Mouse (Mus musculus) gastrocnemius, adult 2 months (tissue): ENCODE data around the gene Usp50. TPM values are rescaled to one million over a fixed set of nuclear protein-coding genes. Genes with fewer than 3 reads are reported as not detected.

Experiments used
- DNase-seq: peaks from one replicate; pipeline ENCODE4 v3.0.0; 2022
- H3K27ac ChIP-seq: fragments of 200-600 bp; 2 replicates; pipeline ENCODE4 v1.8.1; 2022; ENCODE audit warnings: mild to moderate bottlenecking
- H3K4me3 ChIP-seq: fragments of 200-600 bp; 2 replicates; pipeline ENCODE4 v1.8.1; 2022; ENCODE audit warnings: mild to moderate bottlenecking, moderate library complexity
- CTCF ChIP-seq: fragments of 200-600 bp; IDR thresholded peaks from 2 replicates; pipeline ENCODE4 v1.8.1; 2022; ENCODE audit warnings: antibody characterized with exemption, mild to moderate bottlenecking, moderate library complexity
- intact Hi-C: fragments of 180-260 bp; cut with DNase I; formaldehyde crosslinking; loops from one replicate; pipeline ENCODE4 v1.15.1; 2025
- total RNA-seq, 2 experiments: library from RNA; stranded (reverse); gene quantifications; 2 replicates each; pipeline ENCODE4 v1.2.3; 2021

Usp50 gene
- total RNA-seq, 2 experiments from 2014 or later = 0.18 TPM; not detected in 1

GRCm38 (mm10) chr2:126729207-126729606 lies 54.1 kb downstream of the Usp50 start:
- Histone ChIP-seq H3K27ac (no peak overlapping the region), H3K4me3 (no peak overlapping the region)
- no peak for DNase-seq
- intact Hi-C loops = no loop called here
- TF ChIP-seq CTCF = no peak

GRCm38 (mm10) chr2:126712950-126713349 lies 70.3 kb downstream of the Usp50 start:
- TF ChIP-seq CTCF = no peak
- DNase-seq = no peak
- no peak overlapping the region for H3K4me3 ChIP-seq
- intact Hi-C loops = no loop called here
- H3K27ac ChIP-seq = no peak overlapping the region

- intact Hi-C loops = no loop called here
- no peak overlapping the region for H3K4me3 ChIP-seq
- DNase-seq = no peak
- H3K27ac ChIP-seq = no peak overlapping the region
- TF ChIP-seq CTCF = no peak
Observed at GRCm38 (mm10) chr2:126712526-126712925, 70.7 kb downstream of the Usp50 start.

- Histone ChIP-seq H3K4me3 (peak overlapping the region; percentile 85), H3K27ac (no peak overlapping the region)
- intact Hi-C loops = no loop called here
- TF ChIP-seq CTCF = no peak
- no peak for DNase-seq
Observed at GRCm38 (mm10) chr2:126708361-126708760, 74.9 kb downstream of the Usp50 start.

GRCm38 (mm10) chr2:126707438-126707779 lies 75.9 kb downstream of the Usp50 start:
- DNase-seq = no peak
- no peak for TF ChIP-seq CTCF
- Histone ChIP-seq H3K4me3 (peak overlapping the region; percentile 85), H3K27ac (peak overlapping the region; percentile 92)
- intact Hi-C loops = loop anchor here (2.0 kb wide), 1 partner anchor 33 kb away; no protein-coding TSS in a partner anchor

- Histone ChIP-seq H3K4me3 (peak within 1 kb of the TSS; percentile 85), H3K27ac (peak within 1 kb of the TSS; percentile 92)
- TF ChIP-seq CTCF = no peak
- intact Hi-C loops = loop anchor here (2.0 kb wide), 1 partner anchor 32 kb away; no protein-coding TSS in a partner anchor
- DNase-seq = peak; percentile 98
Observed at GRCm38 (mm10) chr2:126706759-126707437, 76.4 kb downstream of the Usp50 start, which contains the start of gene Usp8. Gene Usp8, plus strand, starts transcription at chr2:126707328.

- Histone ChIP-seq H3K27ac (peak overlapping the region; percentile 51; the same call in 1 of the 2 replicates), H3K4me3 (no peak overlapping the region)
- intact Hi-C loops = no loop called here
- TF ChIP-seq CTCF = no peak
- no peak for DNase-seq
Observed at GRCm38 (mm10) chr2:126695285-126695684, 88.0 kb downstream of the Usp50 start.

- no peak overlapping the region for H3K4me3 ChIP-seq
- no peak for TF ChIP-seq CTCF
- no peak for DNase-seq
- intact Hi-C loops = no loop called here
- H3K27ac ChIP-seq = no peak overlapping the region
Observed at GRCm38 (mm10) chr2:126691290-126691689, 92.0 kb downstream of the Usp50 start.

GRCm38 (mm10) chr2:126682937-126683336 lies 100.3 kb downstream of the Usp50 start:
- TF ChIP-seq CTCF = no peak
- Histone ChIP-seq H3K4me3 (no peak overlapping the region; the same call in 1 of the 2 replicates), H3K27ac (peak overlapping the region; percentile 55)
- no peak for DNase-seq
- intact Hi-C loops = no loop called here

GRCm38 (mm10) chr2:126682333-126682732 lies 100.9 kb downstream of the Usp50 start:
- no peak for TF ChIP-seq CTCF
- no peak for DNase-seq
- Histone ChIP-seq H3K27ac (peak overlapping the region; percentile 55), H3K4me3 (no peak overlapping the region; the same call in 1 of the 2 replicates)
- intact Hi-C loops = no loop called here

GRCm38 (mm10) chr2:126677366-126677765 lies 105.9 kb downstream of the Usp50 start:
- intact Hi-C loops = no loop called here
- DNase-seq = no peak
- no peak for TF ChIP-seq CTCF

GRCm38 (mm10) chr2:126676122-126676515 lies 107.2 kb downstream of the Usp50 start, which contains the start of gene Gabpb1:
Gene Gabpb1, minus strand, starts transcription at chr2:126676337.
- peak within 1 kb of the TSS; percentile 84 for H3K4me3 ChIP-seq
- TF ChIP-seq CTCF = no peak
- no peak for DNase-seq
- peak within 1 kb of the TSS; percentile 99 for H3K27ac ChIP-seq
- intact Hi-C loops = no loop called here

More at GRCm38 (mm10) chr2:126677366-126677765, 105.9 kb downstream of the Usp50 start:
- H3K4me3 ChIP-seq = no peak overlapping the region
- H3K27ac ChIP-seq = no peak overlapping the region

GRCm38 (mm10) chr2:126675169-126676121 lies 107.8 kb downstream of the Usp50 start:
- TF ChIP-seq CTCF = no peak
- Histone ChIP-seq H3K27ac (peak overlapping the region; percentile 99), H3K4me3 (peak overlapping the region; percentile 84)
- DNase-seq = peak; percentile 92
- intact Hi-C loops = loop anchor here (2.0 kb wide), 1 partner anchor 31 kb away; the partner anchor contains the start of gene Usp8
